Mouse (Mus musculus): ENCODE data around the gene Hmga2. TPM values are rescaled to one million over a fixed set of nuclear protein-coding genes. Genes with fewer than 3 reads are reported as not detected.

Gene Hmga2
- total and polyA plus RNA-seq, 3 experiments: 0.15 TPM; not detected in 2

GRCm38 (mm10) chr10:120446206-120446605, 30.1 kb downstream of the Hmga2 start:
- Histone ChIP-seq H3K27ac (ENCODE audit: control insufficient read depth, low read depth, low read length) (no peak overlapping the region), H3K9me3 (replicated peaks; ENCODE audit: insufficient read depth, low read length) (no peaks in the 10 kb centered on the region), H3K36me3 (ENCODE audit: control insufficient read depth in 1 of 2, insufficient read depth in 2 of 2, low read length in 2 of 2) (no peaks in the 10 kb centered on the region), H3K4me3 (ENCODE audit: control insufficient read depth in 1 of 2, insufficient read depth in 1 of 2, low read depth in 2 of 2, low read length in 2 of 2) (no peak overlapping the region), H3K79me2 (ENCODE audit: control insufficient read depth, insufficient read depth, low read length, poor library complexity) (no peaks in the 10 kb centered on the region), H3K9ac (ENCODE audit: control insufficient read depth, low read depth, low read length, poor library complexity, severe bottlenecking) (no peak overlapping the region), H3K27me3 (ENCODE audit: control insufficient read depth in 1 of 2, insufficient read depth in 2 of 2, low read length in 2 of 2) (no peaks in the 10 kb centered on the region), H3K4me1 (ENCODE audit: control insufficient read depth in 1 of 2, insufficient read depth in 2 of 2, low read length in 2 of 2) (no peaks in the 10 kb centered on the region)
- TF ChIP-seq EP300 (IDR thresholded peaks at IDR 0.05; ENCODE audit: low read depth in 1 of 2, low read length in 2 of 2) (no peak), SMC3 (IDR thresholded peaks at IDR 0.05; ENCODE audit: low read depth, low read length) (no peak), SIN3A (IDR thresholded peaks at IDR 0.05; ENCODE audit: low read length) (no peak), TAL1 (IDR thresholded peaks at IDR 0.05; ENCODE audit: low read length) (no peak), MYC (IDR thresholded peaks at IDR 0.05; ENCODE audit: low read depth, low read length) (no peak), USF2 (IDR thresholded peaks at IDR 0.05; ENCODE audit: borderline replicate concordance in 1 of 2, insufficient read depth in 1 of 2, low read depth in 1 of 2, low read length in 2 of 2) (no peak), POLR2AphosphoS2 (IDR thresholded peaks at IDR 0.05; ENCODE audit: low read length) (no peak), ZNF384 (IDR thresholded peaks at IDR 0.05; ENCODE audit: low read depth, low read length) (no peak), E2F4 (IDR thresholded peaks at IDR 0.05; ENCODE audit: borderline replicate concordance, low read depth, low read length) (no peak), POLR2A (IDR thresholded peaks at IDR 0.05; ENCODE audit: control insufficient read depth in 1 of 2, insufficient read depth in 1 of 2, low read depth in 1 of 2, low read length in 2 of 2, poor library complexity in 1 of 2) (no peak), KAT2A (conservative IDR thresholded peaks at IDR 0.05; ENCODE audit: low read depth, low read length) (no peak), TCF12 (IDR thresholded peaks at IDR 0.05; ENCODE audit: low read depth, low read length) (no peak), MAFK (IDR thresholded peaks at IDR 0.05; ENCODE audit: borderline replicate concordance, low read depth, low read length) (no peak), RCOR1 (IDR thresholded peaks at IDR 0.05; ENCODE audit: low read depth, low read length) (no peak), HCFC1 (IDR thresholded peaks at IDR 0.05; ENCODE audit: low read depth, low read length) (no peak)
- DNase-seq (ENCODE audit: low read depth, low spot score): no peak

- no peak overlapping the region for H3K4me3 ChIP-seq (ENCODE audit: control insufficient read depth in 1 of 2, insufficient read depth in 1 of 2, low read depth in 2 of 2, low read length in 2 of 2)
- H3K9me3 ChIP-seq (replicated peaks; ENCODE audit: insufficient read depth, low read length): no peaks in the 10 kb centered on the region
- H3K9ac ChIP-seq (ENCODE audit: control insufficient read depth, low read depth, low read length, poor library complexity, severe bottlenecking): no peak overlapping the region
- H3K4me1 ChIP-seq (ENCODE audit: control insufficient read depth in 1 of 2, insufficient read depth in 2 of 2, low read length in 2 of 2): no peaks in the 10 kb centered on the region
- H3K27me3 ChIP-seq (ENCODE audit: control insufficient read depth in 1 of 2, insufficient read depth in 2 of 2, low read length in 2 of 2): no peaks in the 10 kb centered on the region
- no peak for DNase-seq (ENCODE audit: low read depth, low spot score)
- no peak overlapping the region for H3K27ac ChIP-seq (ENCODE audit: control insufficient read depth, low read depth, low read length)
- H3K36me3 ChIP-seq (ENCODE audit: control insufficient read depth in 1 of 2, insufficient read depth in 2 of 2, low read length in 2 of 2): no peaks in the 10 kb centered on the region
- TF ChIP-seq ETS1 (IDR thresholded peaks at IDR 0.05; ENCODE audit: low read depth, low read length) (no peak), BHLHE40 (IDR thresholded peaks at IDR 0.05; ENCODE audit: borderline replicate concordance, low read depth, low read length) (no peak), USF2 (IDR thresholded peaks at IDR 0.05; ENCODE audit: borderline replicate concordance in 1 of 2, insufficient read depth in 1 of 2, low read depth in 1 of 2, low read length in 2 of 2) (no peak), POLR2AphosphoS2 (IDR thresholded peaks at IDR 0.05; ENCODE audit: low read length) (no peak), ZMIZ1 (IDR thresholded peaks at IDR 0.05; ENCODE audit: low read depth, low read length) (no peak)
- no peaks in the 10 kb centered on the region for H3K79me2 ChIP-seq (ENCODE audit: control insufficient read depth, insufficient read depth, low read length, poor library complexity)
Observed at GRCm38 (mm10) chr10:120444463-120445070, 31.7 kb downstream of the Hmga2 start.
